Mouse (Mus musculus): Measurements from ENCODE around the gene Krt76. TPM values are rescaled to one million over a fixed set of nuclear protein-coding genes. Genes with fewer than 3 reads are reported as not detected.

The Krt76 gene
- polyA plus RNA-seq, 1 experiment = not detected

DNA sequence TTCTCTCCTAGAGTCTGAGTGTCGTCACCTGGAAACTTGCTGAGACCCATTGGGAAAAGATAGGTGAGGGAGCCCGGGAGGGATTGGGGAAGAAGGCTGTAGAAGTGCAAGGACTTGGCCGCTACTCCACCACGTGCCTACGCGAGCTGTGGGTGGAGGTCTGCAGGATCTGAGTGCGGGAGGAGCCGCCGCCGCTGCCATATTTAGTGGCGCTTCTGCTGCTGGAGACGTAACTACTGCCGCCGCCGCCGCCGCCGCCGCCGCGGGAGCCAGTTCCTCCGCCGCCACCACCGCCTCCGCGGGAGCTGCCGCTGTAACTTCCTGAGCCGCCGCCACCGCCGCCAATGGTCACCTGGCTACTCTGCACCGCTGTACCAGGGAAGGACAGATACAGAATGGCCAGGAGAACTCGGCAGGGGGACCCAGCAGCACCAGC is 33.0 kb downstream of the Krt76 start:
- no peak overlapping the region for H3ac ChIP-seq (ENCODE audit: control insufficient read depth, insufficient read length, low read depth)
- TF ChIP-seq CEBPB (IDR thresholded peaks at IDR 0.05; ENCODE audit: low read depth) (no peak), FOSL1 (IDR thresholded peaks at IDR 0.05; ENCODE audit: insufficient read depth, low read length, poor library complexity, severe bottlenecking) (no peak), MYOG (IDR thresholded peaks at IDR 0.05; ENCODE audit: control insufficient read depth, extremely low read depth, insufficient read length) (no peak), CTCF (IDR thresholded peaks at IDR 0.05; ENCODE audit: control insufficient read depth, insufficient read depth, insufficient read length) (no peak), MAX (IDR thresholded peaks at IDR 0.05) (no peak), USF1 (IDR thresholded peaks at IDR 0.05; ENCODE audit: low read depth) (no peak), MYOD1 (IDR thresholded peaks at IDR 0.05; ENCODE audit: control insufficient read depth, insufficient read length, low read depth) (no peak)
- H3K4me3 ChIP-seq (ENCODE audit: insufficient read depth, poor library complexity, severe bottlenecking) = no peak overlapping the region
- no peaks in the 10 kb centered on the region for H3K36me3 ChIP-seq (ENCODE audit: control insufficient read depth, insufficient read depth)
- H3K79me2 ChIP-seq (ENCODE audit: control insufficient read depth, insufficient read depth) = no peaks in the 10 kb centered on the region
- no peaks in the 10 kb centered on the region for H3K79me3 ChIP-seq (ENCODE audit: low read depth)
- H3K27me3 ChIP-seq (ENCODE audit: control insufficient read depth, insufficient read depth, insufficient read length) = peaks cover 57% of the 10 kb centered on the region

DNA sequence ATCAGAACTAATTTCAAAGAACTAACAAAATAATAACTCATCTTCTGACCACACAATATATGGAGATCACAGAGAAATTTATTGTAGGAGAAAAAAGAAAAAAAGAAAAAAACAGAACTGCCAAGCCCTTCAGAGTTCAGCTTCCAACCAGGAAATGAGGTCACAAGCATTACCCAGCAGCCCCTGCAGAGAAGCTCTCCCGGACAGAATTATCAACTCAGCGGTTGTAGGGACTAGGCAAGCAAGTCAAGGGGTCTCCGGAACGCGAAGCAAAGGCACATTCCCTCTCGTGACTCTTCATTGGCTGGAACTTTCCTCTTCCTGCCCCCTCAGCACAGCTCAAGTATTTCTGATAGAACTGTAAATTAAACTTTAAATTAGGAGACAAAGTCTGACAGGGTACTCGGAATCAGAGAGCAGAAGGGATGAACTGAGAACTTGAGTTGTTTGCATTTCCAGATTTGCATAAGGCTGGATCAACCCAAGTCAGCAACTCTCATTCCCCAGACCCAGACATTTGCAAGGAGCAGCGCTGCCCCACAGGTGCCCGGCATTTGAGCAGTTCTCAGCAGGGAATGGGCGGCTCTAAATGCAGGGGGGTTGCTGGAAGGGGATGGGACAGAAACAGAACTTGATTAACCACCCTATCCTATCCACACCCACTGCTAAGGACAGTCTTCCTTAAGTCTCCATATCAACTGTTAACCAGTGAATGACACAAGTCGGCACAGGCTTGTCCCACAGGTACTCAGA is 33.9 kb downstream of the Krt76 start:
- Histone ChIP-seq H3K4me3 (ENCODE audit: insufficient read depth, poor library complexity, severe bottlenecking) (no peak overlapping the region), H3K79me3 (ENCODE audit: low read depth) (no peaks in the 10 kb centered on the region), H3K79me2 (ENCODE audit: control insufficient read depth, insufficient read depth) (no peaks in the 10 kb centered on the region), H3K36me3 (ENCODE audit: control insufficient read depth, insufficient read depth) (no peaks in the 10 kb centered on the region), H3ac (ENCODE audit: control insufficient read depth, insufficient read length, low read depth) (no peak overlapping the region), H3K27me3 (ENCODE audit: control insufficient read depth, insufficient read depth, insufficient read length) (peaks cover 65% of the 10 kb centered on the region)
- no peak for TF ChIP-seq MAX (IDR thresholded peaks at IDR 0.05)
- TF ChIP-seq FOSL1 (IDR thresholded peaks at IDR 0.05; ENCODE audit: insufficient read depth, low read length, poor library complexity, severe bottlenecking) = no peak
- TF ChIP-seq MYOG (IDR thresholded peaks at IDR 0.05; ENCODE audit: control insufficient read depth, extremely low read depth, insufficient read length) = no peak
- TF ChIP-seq MYOD1 (IDR thresholded peaks at IDR 0.05; ENCODE audit: control insufficient read depth, insufficient read length, low read depth) = no peak
- TF ChIP-seq CEBPB (IDR thresholded peaks at IDR 0.05; ENCODE audit: low read depth) = no peak
- TF ChIP-seq USF1 (IDR thresholded peaks at IDR 0.05; ENCODE audit: low read depth) = no peak
- TF ChIP-seq CTCF (IDR thresholded peaks at IDR 0.05; ENCODE audit: control insufficient read depth, insufficient read depth, insufficient read length) = no peak

DNA sequence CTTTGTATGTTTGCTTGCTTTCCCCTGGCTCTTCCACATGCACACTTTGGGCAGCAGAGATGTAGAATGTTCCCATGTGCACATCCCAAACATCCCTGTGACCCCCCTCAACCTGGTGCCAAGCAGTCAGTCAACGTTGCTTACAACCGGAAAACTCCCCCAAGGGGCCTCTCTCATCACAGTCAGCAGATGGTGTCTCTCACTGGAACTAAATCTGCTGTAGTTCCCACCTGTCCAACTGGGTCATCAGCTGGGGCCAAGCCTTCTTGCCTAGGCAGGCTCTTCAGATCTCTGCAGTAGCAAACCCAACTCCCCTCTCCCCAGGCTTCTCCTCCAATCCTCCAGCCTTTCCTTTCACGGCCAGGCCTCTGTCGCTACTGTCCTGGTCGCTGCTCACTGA is 36.0 kb downstream of the Krt76 start:
- H3K27me3 ChIP-seq (ENCODE audit: control insufficient read depth, insufficient read depth, insufficient read length) = peaks cover 78% of the 10 kb centered on the region
- H3K4me3 ChIP-seq (ENCODE audit: insufficient read depth, poor library complexity, severe bottlenecking) = no peak overlapping the region
- TF ChIP-seq CEBPB (IDR thresholded peaks at IDR 0.05; ENCODE audit: low read depth) (no peak), MYOD1 (IDR thresholded peaks at IDR 0.05; ENCODE audit: control insufficient read depth, insufficient read length, low read depth) (no peak), MAX (IDR thresholded peaks at IDR 0.05) (no peak), MYOG (IDR thresholded peaks at IDR 0.05; ENCODE audit: control insufficient read depth, extremely low read depth, insufficient read length) (no peak), FOSL1 (IDR thresholded peaks at IDR 0.05; ENCODE audit: insufficient read depth, low read length, poor library complexity, severe bottlenecking) (no peak)

DNA sequence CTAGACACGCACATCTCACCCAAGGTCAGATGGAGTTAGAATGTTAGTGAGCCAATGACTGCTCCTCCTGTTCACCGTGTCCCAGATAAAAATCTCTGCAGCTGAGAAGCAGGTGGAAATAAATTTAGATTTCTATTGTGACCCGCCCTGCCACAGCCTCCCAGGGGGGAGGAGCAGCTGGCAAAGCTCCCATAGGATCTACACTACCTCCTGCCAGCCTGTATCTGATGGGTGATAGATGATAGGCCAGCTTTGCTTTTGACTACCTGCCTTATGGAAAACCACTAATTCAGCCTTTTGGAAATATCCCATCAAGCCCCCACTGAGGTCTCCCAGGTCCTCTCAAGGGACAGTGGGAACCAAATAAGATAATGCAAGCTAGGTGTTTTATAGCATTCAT is 37.0 kb downstream of the Krt76 start:
- peaks cover 78% of the 10 kb centered on the region for H3K27me3 ChIP-seq (ENCODE audit: control insufficient read depth, insufficient read depth, insufficient read length)

More for the DNA sequence above, 36.0 kb downstream of the Krt76 start:
- Histone ChIP-seq H3ac (ENCODE audit: control insufficient read depth, insufficient read length, low read depth) (no peak overlapping the region), H3K79me3 (ENCODE audit: low read depth) (no peaks in the 10 kb centered on the region), H3K79me2 (ENCODE audit: control insufficient read depth, insufficient read depth) (no peaks in the 10 kb centered on the region), H3K36me3 (ENCODE audit: control insufficient read depth, insufficient read depth) (no peaks in the 10 kb centered on the region)

DNA sequence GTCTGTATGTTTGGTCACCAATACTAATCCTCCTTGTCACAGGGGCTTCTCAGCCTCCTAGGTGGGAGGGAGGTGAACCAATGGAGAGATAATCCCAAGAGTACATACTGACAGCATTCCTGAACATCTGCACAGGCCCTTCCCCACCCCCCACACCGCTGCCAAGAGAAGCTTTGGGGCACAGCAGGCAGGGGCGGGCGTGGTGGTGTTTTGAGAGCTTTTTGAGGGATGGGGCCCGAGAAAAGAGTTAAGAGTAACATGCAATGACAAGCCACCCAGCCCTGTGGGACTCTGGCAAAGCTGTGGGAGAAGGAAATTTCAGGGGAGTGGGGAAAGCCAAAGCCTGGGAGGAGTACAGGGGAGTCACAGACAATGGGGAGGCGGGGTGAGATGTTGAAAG is 38.4 kb downstream of the Krt76 start:
- H3ac ChIP-seq (ENCODE audit: control insufficient read depth, insufficient read length, low read depth) = no peak overlapping the region
- no peak overlapping the region for H3K4me3 ChIP-seq (ENCODE audit: insufficient read depth, poor library complexity, severe bottlenecking)
- H3K27me3 ChIP-seq (ENCODE audit: control insufficient read depth, insufficient read depth, insufficient read length) = peaks cover 76% of the 10 kb centered on the region
- no peaks in the 10 kb centered on the region for H3K79me2 ChIP-seq (ENCODE audit: control insufficient read depth, insufficient read depth)
- no peaks in the 10 kb centered on the region for H3K36me3 ChIP-seq (ENCODE audit: control insufficient read depth, insufficient read depth)
- no peaks in the 10 kb centered on the region for H3K79me3 ChIP-seq (ENCODE audit: low read depth)
- no peak for TF ChIP-seq MYOG (IDR thresholded peaks at IDR 0.05; ENCODE audit: control insufficient read depth, extremely low read depth, insufficient read length)
- TF ChIP-seq CTCF (IDR thresholded peaks at IDR 0.05; ENCODE audit: control insufficient read depth, insufficient read depth, insufficient read length) = no peak
- TF ChIP-seq FOSL1 (IDR thresholded peaks at IDR 0.05; ENCODE audit: insufficient read depth, low read length, poor library complexity, severe bottlenecking) = no peak
- no peak for TF ChIP-seq CEBPB (IDR thresholded peaks at IDR 0.05; ENCODE audit: low read depth)
- TF ChIP-seq USF1 (IDR thresholded peaks at IDR 0.05; ENCODE audit: low read depth) = no peak
- no peak for TF ChIP-seq MYOD1 (IDR thresholded peaks at IDR 0.05; ENCODE audit: control insufficient read depth, insufficient read length, low read depth)
- no peak for TF ChIP-seq MAX (IDR thresholded peaks at IDR 0.05)

More for the DNA sequence above, 37.0 kb downstream of the Krt76 start:
- H3K4me3 ChIP-seq (ENCODE audit: insufficient read depth, poor library complexity, severe bottlenecking) = no peak overlapping the region
- no peak for TF ChIP-seq USF1 (IDR thresholded peaks at IDR 0.05; ENCODE audit: low read depth)
- no peak for TF ChIP-seq MYOD1 (IDR thresholded peaks at IDR 0.05; ENCODE audit: control insufficient read depth, insufficient read length, low read depth)
- no peaks in the 10 kb centered on the region for H3K79me3 ChIP-seq (ENCODE audit: low read depth)
- H3K36me3 ChIP-seq (ENCODE audit: control insufficient read depth, insufficient read depth) = no peaks in the 10 kb centered on the region
- no peaks in the 10 kb centered on the region for H3K79me2 ChIP-seq (ENCODE audit: control insufficient read depth, insufficient read depth)
- H3ac ChIP-seq (ENCODE audit: control insufficient read depth, insufficient read length, low read depth) = no peak overlapping the region

DNA sequence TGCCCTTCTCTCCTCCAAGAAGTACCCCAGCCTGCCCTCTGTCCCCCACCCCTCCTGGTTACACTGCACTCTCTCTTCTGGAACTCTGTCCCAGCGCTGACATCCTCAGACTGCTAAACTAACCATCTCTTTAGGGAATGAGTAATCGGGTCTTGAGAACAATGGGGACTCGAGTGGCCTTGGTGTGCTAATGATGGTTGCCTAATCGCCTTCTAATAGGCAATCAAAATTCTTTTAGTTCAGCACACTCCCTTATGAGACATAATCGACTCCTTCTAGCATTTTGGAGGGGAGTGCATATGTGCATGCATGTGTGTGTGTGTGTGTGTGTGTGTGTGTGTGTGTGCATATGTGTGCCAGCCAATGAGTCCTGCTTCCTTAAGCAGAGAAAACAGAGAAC is 40.1 kb downstream of the Krt76 start:
- Histone ChIP-seq H3ac (ENCODE audit: control insufficient read depth, insufficient read length, low read depth) (no peak overlapping the region), H3K27me3 (ENCODE audit: control insufficient read depth, insufficient read depth, insufficient read length) (peaks cover 78% of the 10 kb centered on the region)

More for the DNA sequence above, 40.1 kb downstream of the Krt76 start:
- no peaks in the 10 kb centered on the region for H3K79me3 ChIP-seq (ENCODE audit: low read depth)
- TF ChIP-seq MYOD1 (IDR thresholded peaks at IDR 0.05; ENCODE audit: control insufficient read depth, insufficient read length, low read depth) (no peak), MAX (IDR thresholded peaks at IDR 0.05) (no peak), CEBPB (IDR thresholded peaks at IDR 0.05; ENCODE audit: low read depth) (no peak), USF1 (IDR thresholded peaks at IDR 0.05; ENCODE audit: low read depth) (no peak), MYOG (IDR thresholded peaks at IDR 0.05; ENCODE audit: control insufficient read depth, extremely low read depth, insufficient read length) (no peak), CTCF (IDR thresholded peaks at IDR 0.05; ENCODE audit: control insufficient read depth, insufficient read depth, insufficient read length) (no peak), FOSL1 (IDR thresholded peaks at IDR 0.05; ENCODE audit: insufficient read depth, low read length, poor library complexity, severe bottlenecking) (no peak)
- no peak overlapping the region for H3K4me3 ChIP-seq (ENCODE audit: insufficient read depth, poor library complexity, severe bottlenecking)
- H3K79me2 ChIP-seq (ENCODE audit: control insufficient read depth, insufficient read depth) = no peaks in the 10 kb centered on the region
- H3K36me3 ChIP-seq (ENCODE audit: control insufficient read depth, insufficient read depth) = no peaks in the 10 kb centered on the region

Measured in C2C12 (cell line).